Mouse (Mus musculus) cerebellum, adult 9-11 months (tissue): ENCODE data around the gene Olfr539.
"Not testable (repeated sequence)": the region's sequence is repeated elsewhere in the genome, so short reads cannot be mapped to it uniquely, and the experiment has no call there.

ENCODE experiments used
- DNase-seq: peaks from one replicate; pipeline ENCODE4 v3.0.0; 2022

Olfr539 gene

GRCm38 (mm10) chr7:140659630-140660029, at the start of gene Olfr539:
Gene Olfr539 (plus strand): TSS chr7:140659930.
- no peak for DNase-seq

DNA sequence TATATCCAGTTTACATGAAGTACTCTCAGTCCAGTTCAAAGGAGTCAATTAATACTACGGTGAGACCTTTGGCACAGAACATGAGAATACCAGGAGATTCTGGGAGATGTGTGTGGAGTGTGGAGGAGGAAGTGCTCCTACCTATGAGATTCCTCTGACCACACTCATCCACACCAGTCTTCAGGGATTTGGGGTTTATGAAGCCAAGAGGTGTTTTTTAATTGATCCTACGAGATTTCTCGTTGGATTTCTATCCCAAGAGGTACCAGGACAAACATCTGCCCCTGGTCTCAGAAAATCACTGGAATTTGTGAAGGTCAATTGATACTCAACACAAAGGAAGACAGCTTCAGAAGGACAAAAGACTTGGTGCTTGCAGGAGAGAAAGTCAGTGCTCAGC, 31.1 kb upstream of the Olfr539 start, which contains the start of gene Olfr61:
TSS of gene Olfr61 (plus strand) at position 301 of the 400 bp plus-strand sequence.
- not testable (repeated sequence) for DNase-seq

GRCm38 (mm10) chr7:140630559-140630958, 29.2 kb upstream of the Olfr539 start:
- DNase-seq, result no peak

GRCm38 (mm10) chr7:140646152-140646551, 13.6 kb upstream of the Olfr539 start, which contains the start of gene Olfr53:
Gene Olfr53 (plus strand): TSS chr7:140646452.
- no peak for DNase-seq

- DNase-seq, result not testable (repeated sequence)
Measured at GRCm38 (mm10) chr7:140670693-140671092, 11.0 kb downstream of the Olfr539 start.

- DNase-seq, result no peak
Measured at GRCm38 (mm10) chr7:140675863-140676262, 16.1 kb downstream of the Olfr539 start.

- DNase-seq, result not testable (repeated sequence)
Measured at GRCm38 (mm10) chr7:140679591-140679990, 19.9 kb downstream of the Olfr539 start.

DNA sequence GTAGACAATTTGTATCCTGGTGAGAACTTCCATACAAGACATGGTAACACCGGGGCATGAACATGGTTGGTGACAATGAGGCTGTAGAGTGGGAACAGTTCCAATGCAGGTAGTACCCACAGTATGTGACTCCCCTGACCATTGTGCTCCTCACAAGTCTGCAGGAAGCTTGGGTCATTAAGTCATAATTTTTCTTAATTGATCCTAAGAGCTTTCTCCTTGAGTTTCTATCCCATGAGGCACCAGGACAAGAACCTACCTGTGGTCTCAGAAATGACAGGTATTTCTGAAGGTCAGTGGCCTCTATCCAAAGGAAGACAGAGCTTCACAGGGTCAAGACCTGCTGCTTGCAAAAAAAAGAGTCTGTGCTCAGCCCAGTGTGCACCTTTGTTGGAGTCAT, 21.9 kb downstream of the Olfr539 start, which contains the start of gene Olfr45:
TSS of gene Olfr45 (plus strand) at position 301 of the 400 bp plus-strand sequence.
- no peak for DNase-seq

DNA sequence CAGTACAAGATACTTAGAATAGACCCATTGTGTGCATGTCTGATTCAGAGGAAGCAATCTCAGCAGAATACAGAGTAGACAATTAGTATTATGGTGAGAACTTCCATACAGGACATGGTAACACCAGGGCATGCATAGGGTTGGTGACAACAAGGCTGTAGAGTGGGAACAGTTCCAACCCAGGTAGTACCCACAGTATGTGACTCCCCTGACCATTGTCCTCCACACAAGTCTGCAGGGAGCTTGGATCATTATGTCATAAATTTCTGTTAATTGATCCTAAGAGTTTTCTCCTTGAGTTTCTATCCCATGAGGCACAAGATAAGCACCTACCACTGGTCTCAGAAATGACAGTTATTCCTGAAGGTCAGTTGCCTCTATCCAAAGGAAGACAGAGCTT, 37.2 kb downstream of the Olfr539 start, which contains the start of gene Olfr541:
TSS of gene Olfr541 (plus strand) at position 301 of the 400 bp plus-strand sequence.
- DNase-seq, result no peak

- no peak for DNase-seq
Measured at GRCm38 (mm10) chr7:140706348-140706747, 46.6 kb downstream of the Olfr539 start.

DNA sequence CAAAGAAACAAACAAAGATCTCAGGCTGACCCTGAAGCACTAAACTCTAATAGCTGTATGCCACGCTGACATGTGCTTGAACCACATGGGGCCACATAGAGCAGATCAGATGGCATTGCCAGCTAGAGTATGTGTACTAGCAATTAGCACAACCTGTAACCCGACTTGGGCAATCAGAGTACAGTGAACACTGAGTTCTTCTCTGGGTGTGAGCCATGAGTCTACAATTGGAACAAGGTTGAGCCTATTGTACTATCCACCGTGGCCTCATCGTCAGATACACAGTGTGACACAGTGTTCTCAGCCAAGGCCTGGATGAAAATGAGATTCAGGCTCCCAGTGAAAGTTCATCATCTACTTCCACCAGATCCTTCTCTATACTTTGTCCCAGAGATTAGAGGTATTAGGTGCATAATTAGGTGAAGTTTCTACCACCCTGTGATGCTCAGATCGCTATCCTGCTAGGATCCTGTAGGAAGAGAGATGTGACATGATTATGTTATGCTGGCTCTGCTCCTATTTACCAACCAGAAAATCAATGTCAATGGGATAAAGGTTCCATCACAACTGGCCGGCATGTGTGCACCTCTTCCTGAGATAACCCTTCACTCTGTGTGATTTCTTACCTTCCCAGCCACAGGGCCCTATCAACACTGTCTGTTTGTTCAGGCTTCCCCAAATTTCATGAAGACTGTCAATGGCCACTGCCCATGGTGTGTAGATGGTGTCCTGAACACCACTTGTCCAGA, 48.0 kb downstream of the Olfr539 start:
- no peak for DNase-seq

DNA sequence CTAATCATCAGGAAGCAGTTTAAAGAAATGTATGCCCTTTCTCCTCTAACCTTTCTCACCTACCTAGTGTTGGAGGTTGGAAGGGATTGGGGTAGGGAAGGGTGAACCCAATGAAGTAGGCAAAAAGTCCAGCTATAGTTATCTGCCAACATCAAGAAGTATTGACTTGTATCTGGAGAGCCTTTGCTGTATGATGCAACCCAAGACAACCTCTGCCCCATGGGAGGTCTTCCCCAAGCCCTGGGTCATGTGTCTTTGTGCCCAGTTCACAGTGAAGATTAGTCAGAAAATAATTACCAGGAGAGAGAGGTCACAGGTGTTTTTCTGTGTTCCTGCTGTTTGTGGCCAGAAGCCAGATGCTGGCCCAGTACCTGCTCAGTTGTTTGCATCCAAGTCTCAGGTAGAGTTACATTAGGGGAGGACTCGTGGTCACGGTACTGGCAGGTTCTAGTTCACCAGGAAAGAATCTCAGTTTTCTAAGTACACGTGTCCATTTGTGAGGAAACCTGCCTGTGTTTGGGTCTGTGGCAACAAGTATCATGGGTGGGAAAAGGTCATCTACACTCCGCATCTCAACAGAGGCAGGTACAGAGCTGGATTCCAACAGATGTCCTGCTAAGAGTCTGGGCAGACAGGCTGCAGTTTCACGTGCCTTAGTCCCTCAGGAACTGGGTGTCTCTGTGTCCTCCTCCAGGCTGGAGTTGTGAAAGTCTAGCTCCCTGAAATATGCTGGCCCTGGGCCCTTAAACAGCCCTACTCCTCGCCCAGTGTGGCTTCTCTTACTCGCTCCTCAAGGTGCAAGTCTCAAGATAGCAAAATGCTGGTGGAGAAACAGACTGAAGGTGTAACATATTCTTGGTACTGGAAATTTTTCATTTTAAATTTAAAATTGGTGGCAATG, 57.7 kb downstream of the Olfr539 start:
- DNase-seq, result no peak

- DNase-seq, result no peak
Measured at GRCm38 (mm10) chr7:140721095-140721494, 61.4 kb downstream of the Olfr539 start.

- DNase-seq, result no peak
Measured at GRCm38 (mm10) chr7:140725558-140725957, 65.8 kb downstream of the Olfr539 start.
